Mouse (Mus musculus): ENCODE data around the gene Foxp4.

Gene Foxp4

GRCm38 (mm10) chr17:47936591-47936990 lies 12.1 kb upstream of the Foxp4 start:
- DNase-seq (ENCODE audit: low spot score in 2 of 2), result no peak

DNA sequence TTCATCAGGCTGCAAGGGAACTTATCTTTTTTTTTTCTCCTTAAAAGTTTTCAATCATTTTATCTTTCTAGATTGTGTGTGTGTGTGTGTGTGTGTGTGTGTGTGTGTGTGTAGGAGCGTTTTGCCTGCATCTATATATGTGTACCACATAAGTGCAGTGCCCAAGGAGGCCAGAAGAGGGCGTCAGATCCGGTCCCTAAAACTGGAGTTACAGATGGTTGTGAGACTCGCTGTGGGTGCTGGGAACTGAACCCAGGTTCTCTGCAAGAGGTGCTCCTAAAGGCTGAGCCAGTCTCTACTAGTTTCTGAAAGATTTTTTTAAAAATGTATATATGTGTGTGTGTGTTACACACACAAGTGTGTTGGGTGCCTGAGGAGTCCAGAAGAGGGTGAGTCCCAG lies 5.0 kb upstream of the Foxp4 start:
- no peak for DNase-seq (ENCODE audit: low spot score in 2 of 2)

- DNase-seq (ENCODE audit: low spot score in 2 of 2), result no peak
These were observed 1.5 kb upstream of the Foxp4 start for GRCm38 (mm10) chr17:47925988-47926387.

GRCm38 (mm10) chr17:47925340-47925926 lies 988 bp upstream of the Foxp4 start:
- DNase-seq (ENCODE audit: low spot score in 2 of 2), result no peak

- peak in 1 of 2 experiments; percentile 60 for DNase-seq (ENCODE audit: low spot score in 2 of 2)
These were observed 615 bp downstream of the Foxp4 start for GRCm38 (mm10) chr17:47923678-47924382.

- peak in 1 of 2 experiments; percentile 55 for DNase-seq (ENCODE audit: low spot score in 2 of 2)
These were observed 1.3 kb downstream of the Foxp4 start for GRCm38 (mm10) chr17:47923011-47923677.

DNA sequence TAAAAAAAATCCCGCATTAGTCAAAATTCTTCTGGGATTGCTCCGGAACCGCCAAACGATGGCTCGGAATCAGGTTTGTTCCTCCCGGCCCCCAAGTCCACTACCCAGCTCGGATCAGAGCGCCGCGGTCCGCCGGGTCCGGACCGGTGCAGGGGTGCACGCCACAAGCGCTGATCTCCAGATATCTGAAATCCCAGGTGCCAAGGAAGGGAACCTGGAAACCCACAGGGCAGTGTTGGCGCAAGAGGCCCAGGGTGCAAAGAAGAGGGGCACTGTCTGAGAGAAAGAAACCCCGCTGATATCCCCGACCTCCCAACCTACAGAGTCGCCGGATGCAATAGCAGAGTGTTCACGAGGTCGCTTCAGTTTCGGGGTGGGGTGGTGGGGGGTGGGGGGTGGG lies 1.9 kb downstream of the Foxp4 start:
- DNase-seq (ENCODE audit: low spot score in 2 of 2), result no peak

- no peak for DNase-seq (ENCODE audit: low spot score in 2 of 2)
These were observed 2.3 kb downstream of the Foxp4 start for GRCm38 (mm10) chr17:47922116-47922515.

DNA sequence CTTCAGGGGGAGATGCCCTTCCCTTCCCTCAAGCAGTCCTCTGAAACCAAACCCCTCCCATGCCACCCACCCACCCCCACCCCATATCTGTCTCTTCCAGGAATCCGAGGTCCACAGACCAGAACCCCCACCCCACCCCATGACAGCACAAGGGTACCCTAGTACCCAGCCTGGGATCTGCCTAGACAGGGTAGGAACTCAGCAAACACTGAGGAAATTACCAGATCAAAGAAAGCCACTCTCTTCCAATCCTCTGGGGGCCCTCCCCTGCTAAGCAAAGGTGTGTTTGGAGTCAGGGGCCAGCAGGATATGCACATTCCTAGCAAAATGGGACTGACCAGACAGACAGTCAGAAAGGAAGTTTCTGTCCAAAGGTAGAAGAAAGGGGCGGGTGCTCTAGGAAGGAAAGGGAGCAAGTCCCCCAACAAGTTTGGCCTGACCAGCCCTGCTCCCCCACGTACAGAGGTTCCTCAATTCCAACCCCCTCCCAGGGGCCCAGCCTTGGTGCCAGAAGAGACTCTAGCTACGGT lies 3.2 kb downstream of the Foxp4 start:
- DNase-seq (ENCODE audit: low spot score in 2 of 2), result no peak

- no peak for DNase-seq (ENCODE audit: low spot score in 2 of 2)
These were observed 4.6 kb downstream of the Foxp4 start for GRCm38 (mm10) chr17:47919826-47920225.

- DNase-seq (ENCODE audit: low spot score in 2 of 2), result no peak
These were observed 6.5 kb downstream of the Foxp4 start for GRCm38 (mm10) chr17:47917907-47918306.

DNA sequence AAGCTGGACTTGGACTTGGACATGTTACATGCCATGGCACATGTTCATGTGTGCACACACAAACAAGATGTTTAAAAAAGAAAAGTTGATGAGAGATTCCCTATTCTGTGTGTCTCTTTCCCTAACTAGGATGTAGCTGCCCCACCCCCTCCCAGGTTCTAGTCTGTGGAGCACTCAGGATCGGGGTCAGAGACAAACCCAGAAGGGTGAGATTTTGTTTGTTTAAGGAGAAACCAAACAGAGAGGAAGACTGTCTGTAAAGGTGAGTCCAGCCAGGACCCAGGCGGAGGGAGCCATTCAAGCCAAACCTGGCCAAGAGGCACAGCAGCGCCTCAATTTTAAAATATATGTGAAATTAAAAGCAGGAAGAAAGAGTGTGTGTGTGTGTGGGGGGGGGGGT lies 7.2 kb downstream of the Foxp4 start:
- DNase-seq (ENCODE audit: low spot score in 2 of 2), result no peak

- no peak for DNase-seq (ENCODE audit: low spot score in 2 of 2)
These were observed 9.7 kb downstream of the Foxp4 start for GRCm38 (mm10) chr17:47914676-47915219.

GRCm38 (mm10) chr17:47909091-47910001 lies 15.1 kb downstream of the Foxp4 start:
- peak; percentile 54 to 78 for DNase-seq (ENCODE audit: low spot score in 2 of 2)

GRCm38 (mm10) chr17:47908079-47908478 lies 16.4 kb downstream of the Foxp4 start:
- no peak for DNase-seq (ENCODE audit: low spot score in 2 of 2)

DNA sequence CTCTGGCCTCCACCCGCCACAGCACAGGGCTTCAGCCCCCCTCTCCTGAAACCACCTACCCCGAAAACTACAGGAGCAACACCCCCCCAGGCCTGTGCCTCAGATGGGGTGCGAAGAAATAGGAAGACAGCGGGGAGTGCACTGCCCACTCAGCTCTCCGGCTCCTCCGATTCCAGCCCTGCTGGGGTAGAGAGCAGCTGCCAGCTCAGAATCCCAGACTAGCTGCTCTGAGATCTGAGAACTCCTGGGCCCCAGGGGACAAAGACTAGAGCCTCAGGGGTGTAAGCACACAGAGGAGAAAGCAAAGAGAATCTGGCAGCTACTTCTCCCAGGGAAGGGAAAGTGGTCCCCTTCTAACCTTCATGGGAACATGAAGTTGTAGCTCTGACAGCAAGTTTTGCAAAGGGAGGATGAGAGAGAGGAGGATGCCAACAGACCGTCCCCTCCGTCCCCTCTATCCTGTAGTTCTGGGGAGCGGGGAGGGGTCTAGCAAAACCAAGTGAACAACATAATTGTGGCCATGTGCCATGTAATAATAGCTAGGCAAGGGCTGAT lies 17.0 kb downstream of the Foxp4 start:
- no peak for DNase-seq (ENCODE audit: low spot score in 2 of 2)

GRCm38 (mm10) chr17:47903846-47904680 lies 20.4 kb downstream of the Foxp4 start:
- DNase-seq (ENCODE audit: low spot score in 2 of 2), result no peak

DNA sequence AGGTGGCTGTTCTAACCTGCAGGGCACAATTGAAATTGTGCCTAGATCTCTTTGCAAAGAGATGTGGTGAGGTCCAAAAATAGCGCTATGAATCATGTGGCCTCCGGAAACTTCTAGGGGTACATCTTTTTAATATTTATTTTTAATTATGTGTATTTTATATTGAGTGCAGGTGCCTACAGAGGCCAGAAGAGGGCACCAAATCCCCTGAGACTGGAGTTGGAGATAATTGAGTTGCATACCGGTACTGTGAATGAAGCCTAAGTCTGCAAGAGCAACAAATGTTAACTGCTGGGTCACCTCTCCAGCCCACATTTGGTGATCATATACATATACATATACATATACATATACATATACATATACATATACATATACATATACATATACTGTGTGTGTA lies 22.7 kb downstream of the Foxp4 start:
- DNase-seq (ENCODE audit: low spot score in 2 of 2), result no peak

DNA sequence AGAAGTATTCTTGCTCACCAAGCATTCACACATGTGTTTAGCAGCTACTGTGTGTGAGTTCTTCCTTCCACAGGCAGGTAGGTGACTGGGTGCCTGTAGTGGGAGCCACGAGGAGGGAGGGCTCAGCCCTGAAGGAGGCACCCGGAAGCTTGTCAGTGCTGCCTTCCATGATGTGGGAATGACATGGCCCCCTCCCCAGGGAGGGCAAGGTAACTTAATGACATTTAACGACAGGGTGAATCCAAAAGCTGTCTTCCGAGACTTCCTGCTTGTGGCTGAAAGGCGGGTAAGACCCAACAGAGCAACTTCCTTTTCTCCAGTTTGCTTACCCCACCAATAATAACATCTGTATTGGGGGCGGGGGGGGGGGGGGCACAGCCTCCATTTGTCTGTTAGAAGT lies 23.7 kb downstream of the Foxp4 start:
- no peak for DNase-seq (ENCODE audit: low spot score in 2 of 2)

DNA sequence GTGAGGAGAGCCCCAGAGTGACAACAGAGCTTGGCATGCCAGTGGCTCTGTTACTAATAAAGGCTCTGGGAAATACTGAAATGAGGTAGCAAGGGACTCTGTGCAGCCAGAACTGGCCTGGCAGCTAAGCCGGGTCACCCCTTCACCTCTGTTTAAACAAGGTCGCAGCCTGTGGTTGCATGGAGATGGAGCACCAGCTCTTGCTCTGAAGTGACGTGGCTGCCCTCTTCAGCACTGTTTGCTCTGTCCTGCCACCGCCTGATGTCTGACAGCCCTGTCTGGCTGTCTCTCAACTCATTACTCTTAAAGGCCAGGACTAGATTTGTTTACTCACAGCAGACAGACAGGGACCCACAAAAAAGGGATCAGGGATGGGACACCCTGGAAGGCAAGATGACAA lies 25.3 kb downstream of the Foxp4 start:
- peak in 1 of 2 experiments; percentile 49 for DNase-seq (ENCODE audit: low spot score in 2 of 2)
